Mouse (Mus musculus): Measurements from ENCODE around the gene Map4k2. TPM values are rescaled to one million over a fixed set of nuclear protein-coding genes. Genes with fewer than 3 reads are reported as not detected.

The Map4k2 gene
- polyA plus RNA-seq, 1 experiment from 2014 or later: 45.6 TPM

DNA sequence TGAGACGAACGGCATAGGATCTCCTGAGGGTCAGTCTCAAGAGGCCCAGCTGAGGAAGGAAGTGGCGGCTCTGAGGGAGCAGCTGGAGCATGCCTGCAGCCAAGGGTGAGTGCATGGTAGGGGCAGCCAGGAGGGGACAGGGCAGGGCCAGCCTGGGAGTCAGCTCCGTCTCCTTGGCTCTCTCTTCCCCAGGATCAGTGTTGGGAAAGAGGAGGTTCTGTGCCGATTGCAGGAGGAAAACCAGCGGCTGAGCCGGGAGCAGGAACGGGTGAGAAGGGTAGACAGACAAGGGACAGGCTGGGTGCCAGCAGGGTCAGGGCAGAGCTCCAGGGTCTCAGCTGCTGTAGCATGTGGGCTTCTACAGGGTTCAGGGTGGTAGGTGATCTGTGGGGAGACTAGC is 26.4 kb upstream of the Map4k2 start:
- DNase-seq (ENCODE audit: low read depth, low spot score): no peak
- POLR2A ChIA-PET: interaction anchor here (0.5 kb wide), 1 partner anchor 757 kb away, joined by 3 read pairs; no protein-coding TSS in a partner anchor
- in situ Hi-C loops (cut with MboI; ENCODE audit: low pct_unique_long_range_greater_than_20kb): no loop called here
- no peaks in the 10 kb centered on the region for H3K27me3 ChIP-seq
- CTCF ChIA-PET: interaction anchor here (0.9 to 1.0 kb wide), 2 partner anchors 11 to 17 kb away, joined by 4 to 6 read pairs; no protein-coding TSS in a partner anchor
- no peak for TF ChIP-seq CTCF (IDR thresholded peaks at IDR 0.05)
- no peak for ATAC-seq

DNA sequence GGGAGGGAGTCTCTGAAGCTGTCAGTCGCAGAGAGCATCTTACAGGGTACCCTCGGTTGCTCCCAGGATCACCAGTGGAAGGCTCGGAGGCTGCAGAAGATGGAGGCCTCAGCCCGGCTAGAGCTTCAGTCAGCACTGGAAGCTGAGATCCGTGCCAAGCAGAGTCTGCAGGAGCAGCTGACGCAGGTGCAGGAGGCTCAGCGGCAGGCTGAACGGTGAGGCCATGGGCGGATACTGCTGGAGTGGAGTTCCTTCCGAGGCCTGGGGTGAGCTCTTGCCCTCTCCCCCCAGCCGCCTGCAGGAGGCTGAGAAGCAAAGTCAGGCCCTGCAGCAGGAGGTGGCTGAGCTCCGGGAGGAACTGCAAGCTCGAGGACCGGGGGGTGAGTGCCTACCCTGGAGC is 25.4 kb upstream of the Map4k2 start:
- ATAC-seq (no peak), DNase-seq (ENCODE audit: low read depth, low spot score) (no peak)
- POLR2A ChIA-PET: no interaction called here
- TF ChIP-seq CTCF (IDR thresholded peaks at IDR 0.05): no peak
- H3K27me3 ChIP-seq: no peaks in the 10 kb centered on the region
- in situ Hi-C loops (cut with MboI; ENCODE audit: low pct_unique_long_range_greater_than_20kb): no loop called here
- CTCF ChIA-PET: interaction anchor here (1.0 to 2.6 kb wide), 2 partner anchors 10 to 16 kb away, joined by 6 read pairs; no protein-coding TSS in a partner anchor

DNA sequence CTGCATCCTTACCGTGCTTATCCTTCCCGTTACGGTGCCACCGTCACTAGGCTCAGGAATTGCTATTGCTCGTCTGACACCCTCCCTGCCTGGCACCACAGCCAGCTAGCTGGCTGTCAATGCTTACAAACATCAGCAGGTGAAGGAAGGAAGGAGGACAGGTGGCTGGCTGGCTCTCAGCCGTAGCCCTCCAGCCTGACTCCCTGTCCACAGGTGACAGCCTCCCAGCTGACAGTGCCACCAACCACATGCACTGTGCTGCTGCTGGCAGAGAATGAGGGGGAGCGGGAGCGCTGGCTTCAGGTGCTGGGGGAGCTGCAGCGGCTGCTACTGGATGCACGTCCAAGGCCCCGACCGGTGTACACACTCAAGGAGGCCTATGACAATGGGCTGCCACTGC is 22.8 kb upstream of the Map4k2 start:
- in situ Hi-C loops (cut with MboI; ENCODE audit: low pct_unique_long_range_greater_than_20kb): no loop called here
- ChIA-PET CTCF (interaction anchor here (1.8 kb wide), 1 partner anchor 14 kb away, joined by 4 read pairs; no protein-coding TSS in a partner anchor), POLR2A (no interaction called here)
- H3K27me3 ChIP-seq: no peaks in the 10 kb centered on the region
- no peak for DNase-seq (ENCODE audit: low read depth, low spot score)
- ATAC-seq: no peak
- no peak for TF ChIP-seq CTCF (IDR thresholded peaks at IDR 0.05)

GRCm38 (mm10) chr19:6321358-6321757 is 19.6 kb upstream of the Map4k2 start:
- ATAC-seq (no peak), DNase-seq (ENCODE audit: low read depth, low spot score) (no peak)
- CTCF ChIA-PET: interaction anchor here (0.9 to 1.2 kb wide), 3 partner anchors 10 to 45 kb away, joined by 3 to 6 read pairs (median 3); partner anchors contain the start of gene Ehd1
- in situ Hi-C loops (cut with MboI; ENCODE audit: low pct_unique_long_range_greater_than_20kb): no loop called here
- POLR2A ChIA-PET: no interaction called here
- TF ChIP-seq CTCF (IDR thresholded peaks at IDR 0.05): no peak
- H3K27me3 ChIP-seq: no peaks in the 10 kb centered on the region

GRCm38 (mm10) chr19:6321786-6322621 is 18.9 kb upstream of the Map4k2 start:
- POLR2A ChIA-PET: no interaction called here
- no peak for TF ChIP-seq CTCF (IDR thresholded peaks at IDR 0.05)
- no peak for ATAC-seq
- no peak for DNase-seq (ENCODE audit: low read depth, low spot score)
- CTCF ChIA-PET: interaction anchor here (1.0 to 2.1 kb wide), 5 partner anchors 10 to 57 kb away, joined by 3 to 9 read pairs (median 3); partner anchors contain the start of gene Men1
- H3K27me3 ChIP-seq: no peaks in the 10 kb centered on the region
- in situ Hi-C loops (cut with MboI; ENCODE audit: low pct_unique_long_range_greater_than_20kb): no loop called here

- DNase-seq (ENCODE audit: low read depth, low spot score) (no peak), ATAC-seq (no peak)
- POLR2A ChIA-PET: no interaction called here
- CTCF ChIA-PET: interaction anchor here (0.6 to 1.5 kb wide), 2 partner anchors 10 to 59 kb away, joined by 3 to 6 read pairs; no protein-coding TSS in a partner anchor
- no peaks in the 10 kb centered on the region for H3K27me3 ChIP-seq
- in situ Hi-C loops (cut with MboI; ENCODE audit: low pct_unique_long_range_greater_than_20kb): no loop called here
- no peak for TF ChIP-seq CTCF (IDR thresholded peaks at IDR 0.05)
Measured at GRCm38 (mm10) chr19:6324751-6325150, 16.2 kb upstream of the Map4k2 start.

GRCm38 (mm10) chr19:6331178-6331577 is 9.8 kb upstream of the Map4k2 start:
- ChIA-PET CTCF (interaction anchor here (0.7 to 3.9 kb wide), 23 partner anchors 8 to 274 kb away, joined by 3 to 14 read pairs (median 4); partner anchors contain the start of genes Ehd1, Map4k2 and Mrpl49), POLR2A (interaction anchor here (1.0 to 1.4 kb wide), 2 partner anchors 22 to 61 kb away, joined by 3 to 4 read pairs; no protein-coding TSS in a partner anchor)
- TF ChIP-seq CTCF (IDR thresholded peaks at IDR 0.05): no peak
- in situ Hi-C loops (cut with MboI; ENCODE audit: low pct_unique_long_range_greater_than_20kb): loop anchor here (10.0 kb wide), 1 partner anchor 366 kb away; the partner anchor contains the start of gene Pola2
- no peak for DNase-seq (ENCODE audit: low read depth, low spot score)
- no peaks in the 10 kb centered on the region for H3K27me3 ChIP-seq
- no peak for ATAC-seq

DNA sequence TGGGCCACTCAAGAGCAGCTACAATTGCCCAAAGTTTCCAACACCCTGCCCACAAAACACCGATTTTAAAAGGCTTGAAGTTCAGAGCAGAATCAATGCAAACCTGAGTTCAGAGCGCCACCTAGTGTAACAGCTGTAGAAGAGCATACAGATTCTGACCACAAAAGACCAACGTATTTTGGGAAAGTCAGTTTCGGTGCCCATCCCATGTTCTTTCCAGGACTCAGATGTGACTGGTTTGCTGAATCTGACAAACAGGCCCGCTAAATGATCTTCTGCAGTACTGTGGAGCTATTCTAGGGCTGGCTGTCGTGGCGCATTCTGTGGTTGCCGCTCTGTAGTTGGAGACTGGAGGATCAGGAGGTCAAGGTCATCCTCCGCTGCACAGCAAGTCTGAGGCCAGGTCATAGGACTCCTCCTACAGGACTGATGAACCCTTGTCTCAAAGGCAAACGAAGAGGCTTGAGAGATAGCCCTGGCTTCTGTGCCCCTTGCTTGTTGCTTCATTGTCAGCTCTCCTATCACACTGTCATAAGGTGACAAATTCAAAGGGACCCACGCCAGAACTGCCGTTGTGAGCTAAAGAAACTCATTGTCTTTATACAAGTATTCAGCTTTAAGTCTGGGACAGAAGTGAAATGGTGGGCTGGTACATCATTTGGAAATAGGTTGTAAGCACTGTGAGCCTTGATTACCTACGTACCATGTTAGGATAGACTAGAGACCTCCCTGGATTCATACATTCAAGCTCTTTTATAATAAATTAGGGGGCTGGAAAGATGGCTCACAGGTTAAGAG is 9.0 kb upstream of the Map4k2 start:
- no peak for TF ChIP-seq CTCF (IDR thresholded peaks at IDR 0.05)
- ATAC-seq: no peak
- in situ Hi-C loops (cut with MboI; ENCODE audit: low pct_unique_long_range_greater_than_20kb): loop anchor here (10.0 kb wide), 1 partner anchor 367 kb away; the partner anchor contains the start of gene Pola2
- DNase-seq (ENCODE audit: low read depth, low spot score): no peak
- ChIA-PET CTCF (interaction anchor here (0.7 to 3.9 kb wide), 26 partner anchors 9 to 275 kb away, joined by 3 to 14 read pairs (median 4); partner anchors contain the start of genes Ehd1, Map4k2 and Mrpl49), POLR2A (interaction anchor here (1.0 to 1.4 kb wide), 2 partner anchors 9 to 22 kb away, joined by 4 read pairs; no protein-coding TSS in a partner anchor)
- H3K27me3 ChIP-seq: no peaks in the 10 kb centered on the region

GRCm38 (mm10) chr19:6333761-6334595 is 7.0 kb upstream of the Map4k2 start:
- ChIA-PET POLR2A (interaction anchor here (0.5 to 1.1 kb wide), 2 partner anchors 36 to 144 kb away, joined by 3 read pairs; no protein-coding TSS in a partner anchor), CTCF (interaction anchor here (0.9 to 3.9 kb wide), 6 partner anchors 11 to 193 kb away, joined by 3 to 14 read pairs (median 4); partner anchors contain the start of genes Arl2 and Batf2)
- DNase-seq (ENCODE audit: low read depth, low spot score) (no peak), ATAC-seq (no peak)
- no peak for TF ChIP-seq CTCF (IDR thresholded peaks at IDR 0.05)
- in situ Hi-C loops (cut with MboI; ENCODE audit: low pct_unique_long_range_greater_than_20kb): loop anchor here (10.0 kb wide), 1 partner anchor 369 kb away; the partner anchor contains the start of gene Pola2
- no peaks in the 10 kb centered on the region for H3K27me3 ChIP-seq

All from Patski (cell line).